Mouse (Mus musculus): ENCODE results near the gene Afg1l. TPM values are rescaled to one million over a fixed set of nuclear protein-coding genes. Genes with fewer than 3 reads are reported as not detected.

The Afg1l gene
- total and polyA plus RNA-seq, 3 experiments: 3.7 to 9.2 (median 8.4) TPM

- no peak for TF ChIP-seq TAL1 (conservative IDR thresholded peaks at IDR 0.05; ENCODE audit: low read depth, low read length)
- no peak for TF ChIP-seq GATA1 (IDR thresholded peaks at IDR 0.05; ENCODE audit: borderline replicate concordance, low read length)
- TF ChIP-seq GATA2 (IDR thresholded peaks at IDR 0.05; ENCODE audit: borderline replicate concordance, low read depth, low read length): no peak
- no peak for TF ChIP-seq POLR2AphosphoS5 (IDR thresholded peaks at IDR 0.05; ENCODE audit: insufficient replicate concordance, low read depth, low read length)
- no peak for TF ChIP-seq CTCF (IDR thresholded peaks at IDR 0.05; ENCODE audit: low read depth, low read length)
- DNase-seq (ENCODE audit: low spot score): no peak
These were observed 67.4 kb downstream of the Afg1l start for GRCm38 (mm10) chr10:42410748-42411537.

GRCm38 (mm10) chr10:42390436-42390835, 87.9 kb downstream of the Afg1l start:
- Histone ChIP-seq H3K36me3 (replicated peaks) (peaks cover 36% of the 10 kb centered on the region), H3K4me1 (ENCODE audit: insufficient read depth, low read depth, low read length) (no peaks in the 10 kb centered on the region), H3K9me3 (replicated peaks) (no peaks in the 10 kb centered on the region; the same call in 1 of the 2 replicates), H3K4me3 (ENCODE audit: low read depth, low read length) (no peak overlapping the region), H3K27me3 (ENCODE audit: insufficient read depth, low read length) (no peaks in the 10 kb centered on the region)
- TF ChIP-seq GATA1 (IDR thresholded peaks at IDR 0.05; ENCODE audit: borderline replicate concordance, low read length): no peak
- no peak for TF ChIP-seq GATA2 (IDR thresholded peaks at IDR 0.05; ENCODE audit: borderline replicate concordance, low read depth, low read length)
- TF ChIP-seq CTCF (IDR thresholded peaks at IDR 0.05; ENCODE audit: low read depth, low read length): no peak
- no peak for TF ChIP-seq POLR2AphosphoS5 (IDR thresholded peaks at IDR 0.05; ENCODE audit: insufficient replicate concordance, low read depth, low read length)
- no peak for TF ChIP-seq TAL1 (conservative IDR thresholded peaks at IDR 0.05; ENCODE audit: low read depth, low read length)
- no peak for DNase-seq (ENCODE audit: low spot score)
- no peak for ATAC-seq (ENCODE audit: extremely low read depth, insufficient number of reproducible peaks, low FRiP score, poor library complexity, severe bottlenecking)

More at GRCm38 (mm10) chr10:42410748-42411537, 67.4 kb downstream of the Afg1l start:
- no peaks in the 10 kb centered on the region for H3K4me1 ChIP-seq (ENCODE audit: insufficient read depth, low read depth, low read length)
- no peak for ATAC-seq (ENCODE audit: extremely low read depth, insufficient number of reproducible peaks, low FRiP score, poor library complexity, severe bottlenecking)
- H3K36me3 ChIP-seq (replicated peaks): peaks cover 54% of the 10 kb centered on the region
- H3K27me3 ChIP-seq (ENCODE audit: insufficient read depth, low read length): no peaks in the 10 kb centered on the region
- no peak overlapping the region for H3K4me3 ChIP-seq (ENCODE audit: low read depth, low read length)
- no peaks in the 10 kb centered on the region for H3K9me3 ChIP-seq (replicated peaks)

GRCm38 (mm10) chr10:42388181-42388580, 90.2 kb downstream of the Afg1l start:
- no peaks in the 10 kb centered on the region for H3K27me3 ChIP-seq (ENCODE audit: insufficient read depth, low read length)
- H3K36me3 ChIP-seq (replicated peaks): peaks cover 20% of the 10 kb centered on the region
- DNase-seq (ENCODE audit: low spot score) (no peak), ATAC-seq (ENCODE audit: extremely low read depth, insufficient number of reproducible peaks, low FRiP score, poor library complexity, severe bottlenecking) (no peak)
- no peak overlapping the region for H3K4me3 ChIP-seq (ENCODE audit: low read depth, low read length)
- no peaks in the 10 kb centered on the region; the same call in 1 of the 2 replicates for H3K9me3 ChIP-seq (replicated peaks)
- H3K4me1 ChIP-seq (ENCODE audit: insufficient read depth, low read depth, low read length): no peaks in the 10 kb centered on the region
- TF ChIP-seq POLR2AphosphoS5 (IDR thresholded peaks at IDR 0.05; ENCODE audit: insufficient replicate concordance, low read depth, low read length): no peak

- H3K36me3 ChIP-seq (replicated peaks): peaks cover 9% of the 10 kb centered on the region
- DNase-seq (ENCODE audit: low spot score): no peak
- no peaks in the 10 kb centered on the region for H3K9me3 ChIP-seq (replicated peaks)
- H3K4me3 ChIP-seq (ENCODE audit: low read depth, low read length): no peak overlapping the region
- no peaks in the 10 kb centered on the region for H3K27me3 ChIP-seq (ENCODE audit: insufficient read depth, low read length)
- TF ChIP-seq POLR2AphosphoS5 (IDR thresholded peaks at IDR 0.05; ENCODE audit: insufficient replicate concordance, low read depth, low read length) (no peak), CTCF (IDR thresholded peaks at IDR 0.05; ENCODE audit: low read depth, low read length) (no peak), TAL1 (conservative IDR thresholded peaks at IDR 0.05; ENCODE audit: low read depth, low read length) (no peak), GATA2 (IDR thresholded peaks at IDR 0.05; ENCODE audit: borderline replicate concordance, low read depth, low read length) (no peak), GATA1 (IDR thresholded peaks at IDR 0.05; ENCODE audit: borderline replicate concordance, low read length) (no peak)
- no peak for ATAC-seq (ENCODE audit: extremely low read depth, insufficient number of reproducible peaks, low FRiP score, poor library complexity, severe bottlenecking)
- no peaks in the 10 kb centered on the region for H3K4me1 ChIP-seq (ENCODE audit: insufficient read depth, low read depth, low read length)
These were observed 93.3 kb downstream of the Afg1l start for GRCm38 (mm10) chr10:42384946-42385644.

- TF ChIP-seq POLR2AphosphoS5 (IDR thresholded peaks at IDR 0.05; ENCODE audit: insufficient replicate concordance, low read depth, low read length) (no peak), GATA1 (IDR thresholded peaks at IDR 0.05; ENCODE audit: borderline replicate concordance, low read length) (no peak), CTCF (IDR thresholded peaks at IDR 0.05; ENCODE audit: low read depth, low read length) (no peak), TAL1 (conservative IDR thresholded peaks at IDR 0.05; ENCODE audit: low read depth, low read length) (no peak)
- ATAC-seq (ENCODE audit: extremely low read depth, insufficient number of reproducible peaks, low FRiP score, poor library complexity, severe bottlenecking): no peak
- no peaks in the 10 kb centered on the region for H3K4me1 ChIP-seq (ENCODE audit: insufficient read depth, low read depth, low read length)
These were observed 94.7 kb downstream of the Afg1l start for GRCm38 (mm10) chr10:42383708-42384107.

GRCm38 (mm10) chr10:42364216-42364615, 114.1 kb downstream of the Afg1l start:
- DNase-seq (ENCODE audit: low spot score) (no peak), ATAC-seq (ENCODE audit: extremely low read depth, insufficient number of reproducible peaks, low FRiP score, poor library complexity, severe bottlenecking) (no peak)
- H3K4me3 ChIP-seq (ENCODE audit: low read depth, low read length): no peak overlapping the region
- peaks cover 4% of the 10 kb centered on the region; the same call in 1 of the 2 replicates for H3K4me1 ChIP-seq (ENCODE audit: insufficient read depth, low read depth, low read length)
- H3K36me3 ChIP-seq (replicated peaks): peaks cover 34% of the 10 kb centered on the region
- TF ChIP-seq POLR2AphosphoS5 (IDR thresholded peaks at IDR 0.05; ENCODE audit: insufficient replicate concordance, low read depth, low read length) (no peak), CTCF (IDR thresholded peaks at IDR 0.05; ENCODE audit: low read depth, low read length) (no peak), TAL1 (conservative IDR thresholded peaks at IDR 0.05; ENCODE audit: low read depth, low read length) (no peak), GATA1 (IDR thresholded peaks at IDR 0.05; ENCODE audit: borderline replicate concordance, low read length) (no peak), GATA2 (IDR thresholded peaks at IDR 0.05; ENCODE audit: borderline replicate concordance, low read depth, low read length) (no peak)
- no peaks in the 10 kb centered on the region for H3K27me3 ChIP-seq (ENCODE audit: insufficient read depth, low read length)
- H3K9me3 ChIP-seq (replicated peaks): no peaks in the 10 kb centered on the region

More at GRCm38 (mm10) chr10:42383708-42384107, 94.7 kb downstream of the Afg1l start:
- H3K27me3 ChIP-seq (ENCODE audit: insufficient read depth, low read length): no peaks in the 10 kb centered on the region
- DNase-seq (ENCODE audit: low spot score): no peak
- no peak overlapping the region for H3K4me3 ChIP-seq (ENCODE audit: low read depth, low read length)
- peaks cover 7% of the 10 kb centered on the region for H3K36me3 ChIP-seq (replicated peaks)
- H3K9me3 ChIP-seq (replicated peaks): no peaks in the 10 kb centered on the region

Data from G1E (cell line).